Mouse (Mus musculus): ENCODE results near the gene Nup54.

DNA sequence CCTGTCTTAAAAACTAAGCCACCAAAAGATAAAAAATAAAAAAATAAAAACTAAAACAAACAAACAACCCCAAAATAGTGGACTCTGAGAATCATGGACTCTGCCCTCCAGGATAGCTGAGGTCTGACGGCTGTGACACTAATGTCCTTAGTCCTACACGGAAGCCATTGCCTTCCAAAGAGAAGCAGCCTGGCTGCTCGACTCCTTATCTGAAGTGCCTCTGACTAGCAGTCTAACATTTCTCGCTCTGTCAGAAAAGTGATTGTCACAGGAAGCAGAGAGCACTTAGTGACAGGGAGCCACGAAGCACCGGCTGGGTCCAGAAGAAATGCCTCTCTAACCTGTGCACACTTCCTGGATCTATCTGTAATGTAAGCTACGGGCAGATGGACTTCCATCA lies 7.9 kb upstream of the Nup54 start:
- TF ChIP-seq CTCF (conservative IDR thresholded peaks at IDR 0.05; ENCODE audit: low read length) (no peak), NANOG (IDR thresholded peaks at IDR 0.05; ENCODE audit: borderline replicate concordance, low read length) (no peak), POU5F1 (IDR thresholded peaks at IDR 0.05; ENCODE audit: borderline replicate concordance, low read length) (no peak)
